Mouse (Mus musculus) CH12.LX (cell line): ENCODE measurements around the gene Adgrl3.

Experiments
- BHLHE40 ChIP-seq: IDR thresholded peaks from 2 replicates; pipeline ENCODE4 v1.6.1; 2011; ENCODE audit warnings: mild to moderate bottlenecking, low read depth, low read length, improper control_type of control experiment
- CTCF ChIP-seq, 2 experiments: IDR thresholded peaks in 1 of 2; conservative IDR thresholded peaks in 1 of 2; 2 replicates each; pipeline ENCODE4 v1.5.1; 2011 to 2012; ENCODE audit warnings: low read depth in 2 of 2, low read length in 2 of 2, improper control_type of control experiment in 1 of 2, inconsistent platforms in 1 of 2, mild to moderate bottlenecking in 1 of 2, moderate library complexity in 1 of 2
- KAT2A ChIP-seq: IDR thresholded peaks from 2 replicates; pipeline ENCODE4 v1.6.1; 2012; ENCODE audit warnings: low read length, improper control_type of control experiment, inconsistent platforms; ENCODE audit not compliant: insufficient replicate concordance
- MAZ ChIP-seq: IDR thresholded peaks from 2 replicates; pipeline ENCODE4 v1.6.1; 2012; ENCODE audit warnings: low read depth, mild to moderate bottlenecking, inconsistent platforms, low read length, improper control_type of control experiment, moderate library complexity
- POLR2A ChIP-seq: IDR thresholded peaks from 2 replicates; pipeline ENCODE4 v1.6.1; 2011; ENCODE audit warnings: low read depth, mild to moderate bottlenecking, improper control_type of control experiment, low read length
- USF1 ChIP-seq: IDR thresholded peaks from 2 replicates; pipeline ENCODE4 v1.6.1; 2014; ENCODE audit warnings: low read depth, mild to moderate bottlenecking, inconsistent platforms, low read length, improper control_type of control experiment
- ZC3H11A ChIP-seq: IDR thresholded peaks from 2 replicates; pipeline ENCODE4 v1.6.1; 2012; ENCODE audit warnings: low read depth, mild to moderate bottlenecking, inconsistent platforms, low read length, improper control_type of control experiment
- ZKSCAN1 ChIP-seq: IDR thresholded peaks from 2 replicates; pipeline ENCODE4 v1.6.1; 2012; ENCODE audit warnings: low read depth, inconsistent platforms, low read length, improper control_type of control experiment, borderline replicate concordance
- ZNF384 ChIP-seq: IDR thresholded peaks from 2 replicates; pipeline ENCODE4 v1.6.1; 2012; ENCODE audit warnings: low read depth, low read length, improper control_type of control experiment, inconsistent platforms

- no peak for TF ChIP-seq CTCF (conservative IDR thresholded peaks at IDR 0.05 in 1 of 2, IDR thresholded peaks at IDR 0.05 in 1 of 2; ENCODE audit: low read depth in 2 of 2, low read length in 2 of 2)
- TF ChIP-seq MAZ = no peak
- TF ChIP-seq USF1 = no peak
- TF ChIP-seq ZNF384 = no peak
- no peak for TF ChIP-seq ZC3H11A
- no peak for TF ChIP-seq POLR2A
- TF ChIP-seq KAT2A = no peak
- no peak for TF ChIP-seq ZKSCAN1
- no peak for TF ChIP-seq BHLHE40
Observed at GRCm38 (mm10) chr5:81623846-81624245, 603.9 kb downstream of the Adgrl3 start.
